Mouse (Mus musculus) lung, adult 18-20 months (tissue): ENCODE results near the gene Zfp36l2.
"Not testable (repeated sequence)": the region's sequence is repeated elsewhere in the genome, so short reads cannot be mapped to it uniquely, and the experiment has no call there.

Experiments
- DNase-seq, 2 experiments: peaks; one replicate each; pipeline ENCODE4 v3.0.0; 2022; ENCODE audit warnings: mixed read lengths in 2 of 2

Zfp36l2 gene

DNA sequence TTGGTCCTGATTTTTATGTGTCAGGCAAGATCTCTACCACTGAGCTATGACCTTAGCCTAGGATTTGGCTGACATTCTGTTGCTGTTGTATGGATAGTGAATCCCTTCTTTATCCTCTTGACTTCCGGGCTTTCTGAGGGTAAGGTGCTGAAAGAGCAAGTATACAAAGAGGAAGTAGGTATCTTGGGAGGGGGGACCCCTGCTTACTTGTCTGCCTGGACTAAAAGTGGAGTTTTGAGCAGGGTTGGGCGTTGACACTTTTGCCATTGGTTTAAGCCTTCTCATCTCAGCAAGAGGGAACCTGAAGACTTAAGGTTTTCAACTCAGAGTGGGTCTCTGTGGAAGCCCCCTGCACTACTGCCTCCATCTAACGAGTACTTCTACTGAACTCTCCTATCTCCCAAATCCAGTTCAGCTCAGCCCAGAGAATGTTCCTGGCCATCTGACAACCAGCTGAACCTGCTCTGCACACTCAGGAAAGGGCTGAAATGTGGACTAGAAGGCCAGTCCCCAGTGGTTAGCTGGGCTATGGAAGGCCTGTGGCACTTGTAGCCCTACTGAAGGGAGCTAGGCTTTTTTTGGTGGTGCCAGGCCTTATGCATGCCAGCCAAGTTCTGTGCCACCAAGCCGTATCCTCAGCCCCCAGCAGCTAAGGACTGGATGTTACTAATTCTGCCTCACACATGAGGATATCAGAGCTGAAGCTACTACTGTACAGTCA is 6.7 kb upstream of the Zfp36l2 start:
- DNase-seq: peak in 1 of 2 experiments; percentile 2

DNA sequence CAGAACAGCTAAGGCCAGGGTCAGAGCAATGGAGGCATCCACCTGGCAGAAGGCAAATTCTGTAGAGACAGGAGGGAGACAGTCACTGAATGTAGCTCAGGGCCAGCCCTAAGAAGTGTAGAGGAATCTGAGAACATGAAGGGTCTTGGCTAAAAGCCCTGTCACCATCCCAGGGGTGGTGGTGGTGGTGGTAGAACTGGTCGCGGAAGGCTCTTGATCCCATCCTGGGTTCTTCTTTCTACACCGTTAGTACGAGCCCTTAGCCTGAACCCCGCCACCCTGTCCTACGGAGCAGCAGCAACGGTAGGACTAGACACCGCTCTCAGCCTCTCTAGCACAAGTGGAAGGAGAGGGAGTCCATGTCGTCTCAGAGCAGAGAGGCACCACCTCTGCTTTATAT is 5.7 kb upstream of the Zfp36l2 start:
- peak in 1 of 2 experiments; percentile 2 for DNase-seq

DNA sequence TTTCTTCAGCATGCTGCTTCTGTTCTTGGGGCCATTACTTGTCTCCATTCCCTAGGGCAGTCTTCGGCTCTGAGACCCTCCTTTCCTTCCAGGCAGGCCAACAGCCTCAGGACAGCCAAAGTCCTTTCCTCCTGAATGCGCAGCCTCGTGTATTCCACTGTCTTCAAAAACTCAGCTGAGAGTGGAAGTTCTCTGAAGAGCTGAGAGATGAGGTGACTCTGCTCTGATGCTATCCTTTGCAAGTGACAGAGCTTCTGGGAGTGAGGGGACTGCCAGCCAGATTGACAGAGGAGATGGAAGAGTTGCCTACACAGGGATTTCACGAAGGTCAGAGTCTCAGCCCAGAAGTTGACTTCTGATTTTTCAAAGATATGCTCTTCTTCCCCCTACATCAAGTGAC is 4.2 kb upstream of the Zfp36l2 start:
- no peak for DNase-seq

DNA sequence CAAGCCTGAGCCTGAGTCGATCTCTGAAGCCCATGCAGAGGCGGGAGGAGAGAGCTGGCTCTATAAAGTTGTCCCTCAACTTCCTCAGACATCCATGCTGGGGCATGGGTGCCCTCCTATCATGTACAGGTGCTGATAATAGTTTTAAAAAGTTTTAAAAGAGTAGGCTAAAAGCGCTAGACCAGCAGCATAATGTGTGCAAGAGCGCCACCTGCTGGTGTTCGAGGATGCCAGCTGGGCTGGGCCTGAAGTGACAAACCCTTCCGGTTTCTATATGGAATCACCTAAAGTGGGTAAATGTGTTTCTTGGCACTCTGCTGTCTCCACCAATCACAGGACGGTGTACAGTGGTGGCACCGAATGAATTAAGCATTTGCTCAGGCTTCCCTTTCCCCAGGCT is 3.1 kb upstream of the Zfp36l2 start:
- DNase-seq: peak; percentile 81 to 85

DNA sequence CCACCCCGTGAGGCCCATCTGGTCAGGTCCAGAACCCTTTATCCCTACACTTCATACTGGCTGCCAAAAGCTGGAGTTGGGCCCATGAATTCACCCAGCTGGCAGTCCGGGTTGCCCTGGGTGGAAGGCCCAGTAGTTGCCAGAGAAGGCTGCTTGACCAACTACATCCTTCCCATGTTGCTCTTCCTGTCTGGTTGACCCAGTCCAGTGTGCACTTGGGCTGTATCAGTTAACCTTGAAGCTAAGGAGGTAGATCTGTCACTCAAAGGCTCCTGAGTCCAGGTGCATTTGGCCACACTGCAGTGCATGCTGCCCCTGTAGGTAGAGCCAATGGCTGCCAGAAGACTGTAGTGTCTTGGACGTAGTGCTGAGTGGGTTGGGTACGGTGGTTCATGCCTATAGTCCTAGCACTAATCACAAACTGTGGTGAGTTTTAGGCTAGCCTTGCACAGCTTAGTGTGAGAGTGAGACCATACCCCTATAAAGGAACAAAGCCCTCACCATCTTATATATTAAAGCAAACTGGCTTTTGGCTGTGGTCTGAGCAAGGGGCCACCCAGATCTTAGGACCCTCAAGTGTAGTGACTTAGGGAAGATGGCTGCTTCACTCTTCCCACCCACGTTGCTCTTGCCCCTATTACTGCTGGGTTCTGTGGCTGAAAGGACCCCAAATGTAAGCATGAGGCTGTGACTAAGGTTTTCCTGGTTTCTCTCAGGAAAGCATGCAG is 1.5 kb upstream of the Zfp36l2 start:
- peak; percentile 29 to 37 for DNase-seq

DNA sequence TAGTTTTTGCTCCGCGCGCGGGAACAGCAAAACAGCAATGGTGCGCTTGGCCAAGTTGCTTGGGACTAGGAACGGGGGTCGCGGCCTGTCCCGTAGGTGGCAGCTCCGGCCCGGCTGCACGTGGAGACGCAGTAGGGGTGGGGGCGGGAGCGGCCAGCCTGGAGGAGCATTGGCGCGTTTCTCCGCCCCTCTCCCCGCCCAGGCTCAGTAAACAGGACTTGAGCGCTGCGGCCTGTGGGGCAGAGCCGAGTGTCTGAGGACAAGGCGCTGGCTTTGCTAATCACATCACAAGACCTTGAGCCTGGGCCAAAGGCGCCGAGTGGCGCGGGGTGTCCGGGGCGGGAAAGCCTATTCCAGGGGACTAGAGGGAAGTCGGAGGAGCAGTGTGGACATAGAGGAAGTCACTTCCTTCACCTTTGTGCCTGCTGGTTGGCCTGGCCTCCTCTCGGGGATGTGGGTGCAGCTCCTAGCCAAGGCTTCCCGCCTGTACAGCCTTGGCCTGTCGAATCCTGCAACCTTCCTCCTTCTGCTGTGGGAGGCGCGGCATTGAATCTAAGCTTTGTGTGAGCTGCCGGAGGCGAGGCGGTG is 721 bp upstream of the Zfp36l2 start:
- DNase-seq: peak; percentile 98

DNA sequence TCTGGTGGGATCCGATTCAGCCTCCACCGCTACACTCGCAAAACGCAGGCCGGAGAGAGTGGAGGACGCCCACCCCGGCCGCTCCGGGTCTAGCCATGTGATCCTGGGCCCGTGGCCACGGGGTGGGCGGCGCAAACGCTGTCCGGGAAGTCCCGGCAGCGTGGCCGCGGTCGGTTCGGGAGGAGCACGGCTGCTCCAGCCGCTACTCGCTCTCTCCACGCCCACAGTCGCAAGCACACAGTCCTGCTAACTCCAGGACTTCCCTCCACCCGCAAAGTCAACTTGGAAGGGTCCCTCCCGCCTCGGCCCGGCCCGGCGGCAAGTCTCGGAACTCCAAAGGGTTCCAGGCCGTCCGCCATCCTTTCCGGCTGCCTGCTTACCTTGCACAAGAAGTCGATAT is 483 bp downstream of the Zfp36l2 start:
- DNase-seq: not testable (repeated sequence)

DNA sequence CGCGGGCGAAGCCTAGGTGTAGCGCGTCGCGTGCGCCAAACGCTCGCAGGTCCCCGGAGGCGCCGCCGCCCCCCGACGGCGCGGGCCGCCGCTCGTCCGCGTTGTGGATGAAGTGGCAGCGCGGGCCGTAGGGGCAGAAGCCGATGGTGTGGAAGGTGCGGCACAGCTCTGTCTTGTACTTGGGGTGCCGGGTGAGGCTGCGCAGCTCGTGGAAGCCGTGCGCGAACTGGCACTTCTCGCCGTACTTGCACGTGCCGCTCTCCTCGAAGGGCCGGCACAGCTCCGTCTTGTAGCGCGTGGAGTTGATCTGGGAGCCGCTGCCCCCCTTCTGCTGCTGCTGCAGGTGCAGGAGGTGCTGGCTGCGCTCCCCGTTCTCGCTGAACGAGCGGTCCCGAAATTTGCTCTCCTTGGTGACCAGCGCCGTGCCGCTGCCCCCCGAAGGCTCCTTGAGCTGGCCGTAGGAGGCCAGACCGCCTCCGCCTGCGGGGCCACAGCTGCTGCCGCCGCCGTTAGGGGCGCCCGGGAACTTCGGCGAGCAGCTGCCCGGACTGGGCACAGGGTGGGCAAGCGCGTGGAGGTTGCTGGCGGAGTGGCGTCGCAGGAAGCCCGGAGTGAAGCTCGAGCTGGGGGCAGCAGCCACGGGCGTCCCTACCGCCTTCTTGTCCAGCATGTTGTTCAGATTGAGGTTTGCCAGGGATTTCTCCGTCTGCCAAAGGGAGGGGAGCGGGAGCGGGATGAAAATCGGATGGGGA is 1.1 kb downstream of the Zfp36l2 start:
- peak; percentile 57 to 62 for DNase-seq

DNA sequence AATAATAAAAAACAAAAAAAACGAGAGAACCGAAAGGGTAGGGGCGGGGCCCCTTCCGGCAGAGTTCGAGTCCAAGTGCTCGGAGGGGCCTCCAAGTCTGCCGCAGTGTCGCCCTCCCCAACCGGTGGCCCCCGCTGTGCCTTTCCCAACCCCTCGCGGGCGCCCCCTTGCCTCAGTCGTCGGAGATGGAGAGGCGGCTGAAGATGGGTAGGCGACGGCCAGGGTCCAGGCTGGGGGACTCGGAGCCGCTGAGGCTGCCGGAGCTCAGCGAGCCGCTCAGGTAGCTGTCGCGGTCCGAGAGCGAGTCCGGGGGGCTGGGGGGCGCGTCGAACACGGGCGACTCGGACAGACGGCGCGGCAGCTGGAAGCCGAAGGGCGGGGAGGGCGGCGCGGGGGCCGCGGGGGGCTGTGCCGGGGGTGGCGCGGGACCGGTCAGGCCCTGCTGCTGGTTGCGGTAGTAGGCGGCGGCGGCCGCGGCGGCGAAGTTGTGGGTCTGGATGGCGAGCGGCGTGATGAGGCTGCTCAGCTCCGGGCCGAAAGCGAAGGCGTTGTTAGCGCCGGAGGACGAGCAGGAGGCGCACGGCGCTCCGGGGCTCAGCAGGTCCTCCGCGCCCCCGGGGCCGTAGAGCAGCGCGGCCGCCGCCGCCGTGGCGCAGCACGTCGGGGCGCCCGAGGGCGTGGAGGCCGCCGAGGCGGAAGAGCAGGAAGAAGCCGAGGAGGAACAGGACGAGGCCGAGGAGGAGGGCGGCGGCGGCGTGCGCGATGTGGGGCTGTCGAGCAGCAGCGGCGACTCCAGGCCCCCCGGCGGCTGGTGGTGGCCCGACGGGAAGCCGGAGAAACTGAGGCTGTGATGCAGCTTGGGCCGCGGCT is 1.9 kb downstream of the Zfp36l2 start:
- peak; percentile 77 to 78 for DNase-seq

DNA sequence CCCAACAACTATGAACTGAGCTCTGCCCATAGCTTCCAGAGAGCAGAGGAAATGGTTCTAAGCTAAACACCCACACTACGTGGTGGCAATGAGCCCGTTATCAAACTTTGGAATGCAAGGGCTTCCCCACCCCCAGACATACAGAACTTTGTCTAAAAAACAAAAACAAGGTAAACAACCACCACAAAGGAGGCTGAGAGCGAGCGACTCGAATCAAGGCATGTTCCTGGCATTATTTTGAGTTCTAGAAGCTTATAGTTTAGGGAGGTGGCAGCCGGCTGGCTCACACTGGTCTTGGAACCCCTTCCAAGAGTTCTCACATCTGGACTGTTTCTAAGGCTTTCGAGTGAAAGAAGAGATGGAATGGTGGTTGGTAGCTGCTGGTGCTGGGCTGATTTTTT is 2.7 kb downstream of the Zfp36l2 start:
- DNase-seq: peak; percentile 45 to 58

DNA sequence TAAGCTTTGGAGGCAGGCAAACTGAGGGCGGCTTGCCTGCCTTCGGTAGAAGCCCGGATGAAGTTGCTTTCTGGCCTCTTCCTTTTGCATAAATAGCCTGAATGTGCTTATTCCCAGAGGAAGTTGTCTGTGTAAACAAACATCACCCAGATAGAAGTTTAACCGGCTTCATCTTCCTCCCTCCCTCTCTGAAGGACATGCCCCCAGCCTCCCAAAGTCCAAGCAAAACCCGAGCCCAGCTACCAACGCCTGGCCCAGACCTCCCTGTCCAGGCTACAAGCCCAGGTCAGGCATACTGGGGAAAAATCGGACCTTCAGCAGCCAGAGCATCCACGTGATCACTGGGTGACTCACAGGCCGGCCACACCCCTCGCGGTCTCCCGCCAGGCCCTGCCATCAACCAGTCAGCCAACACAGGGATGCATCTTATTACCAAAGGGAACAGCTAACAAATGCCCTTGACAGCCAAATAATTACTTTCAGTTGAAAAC is 4.4 kb downstream of the Zfp36l2 start:
- DNase-seq: peak; percentile 93 to 95

DNA sequence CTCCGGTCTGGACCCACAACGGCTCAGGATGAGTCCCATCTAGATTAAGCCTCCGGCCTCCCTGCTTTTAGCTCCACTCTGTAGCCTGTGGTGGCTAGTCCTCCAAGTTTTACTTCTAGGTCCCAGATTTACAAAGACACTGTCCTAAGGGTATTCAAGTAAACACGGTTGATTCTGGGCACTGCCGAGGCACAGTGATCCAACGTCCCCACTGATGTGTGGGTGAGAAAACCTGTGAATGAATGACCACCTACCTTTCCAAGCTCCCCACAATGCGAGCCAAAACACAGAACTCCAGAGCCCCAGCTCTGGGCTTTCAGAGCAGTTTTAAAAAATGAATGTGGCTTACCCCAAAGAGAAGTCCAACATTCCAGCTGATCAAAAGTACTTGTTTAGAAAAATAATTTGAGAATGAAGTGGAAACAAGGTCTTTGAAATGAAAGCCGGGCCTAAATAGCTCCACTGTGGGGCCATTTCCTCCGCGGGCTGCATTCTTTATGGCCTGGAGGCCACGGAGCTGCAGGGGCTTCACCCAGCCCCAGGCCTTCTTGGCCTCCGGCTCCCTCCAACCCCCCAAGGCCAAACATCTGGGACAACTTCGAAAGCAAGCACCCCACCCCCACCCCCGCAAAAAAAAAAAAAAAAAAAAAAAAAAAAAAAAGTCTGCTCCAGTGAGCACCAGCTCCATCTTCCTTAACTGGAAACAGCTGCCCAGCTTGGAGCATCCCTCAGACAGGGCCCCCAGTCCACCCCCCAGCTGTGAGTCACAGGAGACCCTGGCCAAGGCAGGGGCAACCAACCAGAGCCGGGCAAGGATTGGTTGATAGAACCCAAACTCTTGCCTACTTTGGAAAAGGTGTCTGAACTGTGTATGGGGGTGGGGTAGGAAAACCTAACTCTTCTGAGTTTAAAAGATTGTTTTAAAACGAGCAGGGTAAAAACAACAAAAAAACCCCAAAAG is 5.2 kb downstream of the Zfp36l2 start:
- peak; percentile 39 to 53 for DNase-seq

DNA sequence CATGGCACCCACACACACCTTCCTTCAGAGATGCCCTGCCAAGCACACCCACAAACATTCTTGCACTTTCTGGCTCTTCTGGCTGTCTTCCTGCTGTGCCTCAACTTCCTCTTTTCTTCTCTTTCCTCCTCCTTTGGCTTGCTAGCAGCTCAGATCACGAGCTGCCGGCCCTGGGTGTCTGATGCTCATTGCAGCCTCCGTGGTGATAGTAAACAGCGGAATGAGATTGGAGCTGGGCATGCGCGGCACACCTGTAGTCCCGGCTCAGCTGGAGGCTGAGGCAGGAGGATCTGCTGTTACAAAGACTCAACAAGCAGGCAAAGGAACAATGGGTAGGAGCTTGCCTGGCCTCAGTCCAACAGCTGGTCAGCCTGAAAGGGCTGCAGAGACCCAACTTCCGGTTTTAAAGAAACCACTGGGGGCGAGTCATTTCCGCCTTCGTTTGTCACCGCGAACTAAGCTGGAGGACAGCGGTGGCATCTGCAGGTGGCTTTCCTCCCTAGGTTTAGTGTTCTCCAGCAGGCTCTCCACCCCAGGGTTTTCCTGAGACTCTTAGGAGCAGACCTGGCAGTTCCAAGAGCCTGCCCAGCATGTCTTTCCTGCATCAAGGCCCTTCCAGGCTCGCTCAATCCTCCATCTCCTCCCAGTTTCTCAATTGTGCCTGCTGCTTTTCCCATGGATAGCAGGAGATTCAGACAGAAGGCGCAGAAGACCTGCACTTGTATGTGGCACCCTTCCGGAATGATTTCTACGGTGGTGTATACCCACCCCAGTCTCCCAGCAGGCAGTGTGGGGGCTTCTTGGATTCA is 6.0 kb downstream of the Zfp36l2 start:
- DNase-seq: peak; percentile 75

DNA sequence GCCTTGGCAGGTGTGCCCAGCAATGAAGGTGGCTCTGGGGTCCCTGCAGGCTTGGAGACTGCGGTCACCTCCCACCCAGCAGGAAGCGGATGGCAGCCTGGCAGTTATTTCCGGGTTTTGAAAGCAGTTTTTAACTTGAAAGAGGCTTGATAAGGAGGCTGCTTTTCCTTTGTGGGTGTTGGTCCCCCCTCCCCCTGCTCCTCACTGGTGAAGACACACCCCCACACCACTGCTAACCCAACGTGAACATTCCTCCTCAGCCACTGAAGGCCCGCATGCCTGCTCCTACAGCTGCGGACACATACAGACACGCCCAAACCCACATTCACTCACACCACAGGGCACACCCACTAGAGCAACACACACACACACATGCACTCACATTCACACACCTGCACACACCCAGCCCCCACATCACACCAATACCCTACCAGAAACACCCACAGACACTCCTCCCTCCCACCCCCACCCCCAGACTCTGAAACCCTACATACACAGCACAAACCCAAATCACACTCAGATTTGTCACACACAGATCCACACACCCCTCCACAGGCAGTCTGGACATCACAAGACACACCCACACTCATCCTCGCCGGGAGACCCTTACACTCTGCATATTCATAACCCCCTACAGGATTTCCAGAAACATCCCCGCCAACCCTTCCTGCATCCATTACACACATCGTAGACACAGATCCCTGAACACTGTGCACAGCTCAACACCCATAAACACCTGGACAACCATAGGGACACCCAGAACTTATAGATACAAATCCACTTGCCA is 6.8 kb downstream of the Zfp36l2 start:
- peak; percentile 74 to 82 for DNase-seq

DNA sequence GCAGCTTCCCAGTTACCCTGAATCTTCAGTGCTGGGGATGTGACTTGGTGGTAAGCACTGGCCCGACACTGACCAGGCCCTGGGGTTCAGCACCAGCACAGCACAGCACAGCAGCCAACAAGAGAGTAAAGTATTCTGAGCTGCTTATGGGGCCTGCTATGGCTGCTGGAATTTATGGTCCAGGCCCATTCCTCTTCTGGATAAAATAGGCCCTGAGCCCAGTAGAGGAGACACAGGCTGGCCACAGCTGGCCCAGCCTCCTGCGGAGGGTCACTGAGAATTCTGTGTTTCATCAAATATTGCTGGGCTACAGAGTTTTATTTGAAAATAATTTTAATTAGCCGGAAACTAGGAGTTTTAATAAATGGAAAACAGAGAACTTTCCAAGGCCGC is 7.8 kb downstream of the Zfp36l2 start:
- peak in 1 of 2 experiments; percentile 5 for DNase-seq

DNA sequence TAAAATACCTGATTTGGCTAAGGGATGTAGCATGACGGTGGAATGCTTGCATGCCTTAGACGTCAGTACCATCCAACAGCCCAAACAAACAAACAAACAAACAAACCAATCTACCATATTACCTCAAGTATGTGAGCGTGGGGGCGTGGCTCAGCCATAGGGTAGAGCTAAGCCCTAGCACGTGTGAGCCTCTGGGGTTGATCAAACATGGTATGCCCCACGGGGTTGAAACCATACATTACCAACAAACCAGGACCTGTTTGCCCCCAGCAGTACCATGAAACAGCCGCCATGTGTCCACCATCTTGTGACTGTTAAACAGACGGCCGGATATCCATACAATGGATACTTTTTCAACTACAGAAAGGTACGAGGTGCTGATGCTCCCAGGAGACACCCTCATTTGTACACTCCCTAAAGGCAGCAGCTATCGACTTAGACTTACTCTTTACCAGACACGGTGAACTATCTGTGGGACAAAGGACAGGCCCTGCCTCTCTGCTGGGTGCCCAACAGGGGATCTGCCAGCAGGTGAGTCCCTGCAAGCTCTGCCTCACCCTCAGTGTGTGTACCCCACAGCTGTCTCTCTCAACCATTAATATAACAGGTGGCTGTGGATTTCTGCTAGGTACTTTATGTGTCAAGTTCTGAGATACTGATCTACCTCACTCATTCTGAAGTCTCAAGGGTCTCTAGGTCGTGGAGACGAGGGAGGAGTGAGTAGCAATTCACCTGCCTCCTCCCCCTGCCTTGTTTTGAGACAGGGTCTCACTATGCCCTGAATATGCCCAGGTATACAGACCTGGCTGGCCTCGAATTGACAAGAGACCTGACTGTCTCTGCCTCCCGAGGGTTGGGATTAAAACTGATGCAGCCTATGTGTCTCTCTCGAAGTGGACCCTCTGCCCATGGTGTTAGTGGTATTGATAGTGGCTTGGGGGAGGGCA is 8.4 kb downstream of the Zfp36l2 start:
- peak in 1 of 2 experiments; percentile 4 for DNase-seq

DNA sequence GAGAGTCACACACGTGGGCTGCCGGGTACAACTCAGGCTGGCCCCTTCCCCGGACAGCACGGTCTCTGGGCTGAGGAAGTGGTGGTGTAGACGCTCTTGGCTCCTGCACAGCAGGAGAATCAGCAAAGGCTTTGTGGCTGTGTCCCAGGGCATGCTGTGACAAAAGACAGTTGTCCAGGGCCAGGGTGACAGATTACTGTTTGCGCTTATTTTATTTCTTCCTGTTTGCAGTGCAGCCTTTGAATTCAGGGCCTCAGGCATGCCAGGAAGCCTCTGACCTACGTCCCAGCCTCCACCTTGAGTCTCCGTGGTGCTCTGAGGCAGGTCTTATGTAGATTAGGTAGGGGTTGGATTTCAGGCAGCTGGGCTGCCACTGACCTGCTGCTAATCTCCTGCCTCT is 10.3 kb downstream of the Zfp36l2 start:
- peak; percentile 28 to 61 for DNase-seq

DNA sequence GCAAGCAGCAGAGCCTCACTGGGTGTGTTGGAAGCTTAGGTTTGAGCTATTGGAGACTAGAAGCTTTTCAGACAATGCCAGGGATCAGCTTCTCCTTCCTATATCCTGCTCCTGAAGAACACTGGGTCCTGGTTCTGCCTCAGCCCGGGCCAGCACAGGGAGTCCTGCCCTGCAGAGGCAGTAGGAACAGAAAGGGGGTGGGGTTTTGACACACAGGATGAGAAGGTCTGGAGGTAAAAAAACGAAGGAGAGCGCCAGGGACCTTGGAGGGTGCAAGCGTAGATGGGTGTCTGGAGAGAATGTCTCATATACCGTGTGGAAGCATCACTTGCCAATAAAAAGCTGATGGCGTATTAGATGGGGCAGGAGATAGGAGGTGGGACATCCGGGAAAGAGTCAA is 11.3 kb downstream of the Zfp36l2 start:
- DNase-seq: peak in 1 of 2 experiments; percentile 6
